Mouse (Mus musculus): ENCODE measurements around the gene Gm6482.
"Not testable (repeated sequence)": the region's sequence is repeated elsewhere in the genome, so short reads cannot be mapped to it uniquely, and the experiment has no call there.

Gm6482 gene

DNA sequence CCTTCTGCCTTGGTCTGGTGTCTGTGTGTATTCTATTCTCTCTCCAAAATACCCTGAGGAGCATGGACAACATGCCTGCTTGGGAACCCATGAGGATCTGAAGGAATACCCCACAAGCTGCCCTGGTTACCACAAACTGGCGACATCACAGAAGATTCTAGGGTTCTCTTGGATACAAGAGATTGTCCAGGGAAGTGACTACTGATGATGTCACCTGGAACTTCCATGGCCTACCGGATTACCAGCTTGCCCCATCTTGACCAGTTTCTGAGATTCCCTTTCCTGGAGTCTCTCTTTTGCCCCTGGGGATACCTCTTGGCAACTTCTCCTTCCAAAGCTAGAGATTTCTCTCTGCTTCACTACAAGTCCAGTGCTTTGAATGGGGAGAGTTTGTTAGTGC, at the start of gene Gm6482:
Gene Gm6482, minus strand, starts transcription at position 101 of the 400 bp plus-strand sequence.
- DNase-seq (ENCODE audit: low read depth, low spot score) = not testable (repeated sequence)

DNA sequence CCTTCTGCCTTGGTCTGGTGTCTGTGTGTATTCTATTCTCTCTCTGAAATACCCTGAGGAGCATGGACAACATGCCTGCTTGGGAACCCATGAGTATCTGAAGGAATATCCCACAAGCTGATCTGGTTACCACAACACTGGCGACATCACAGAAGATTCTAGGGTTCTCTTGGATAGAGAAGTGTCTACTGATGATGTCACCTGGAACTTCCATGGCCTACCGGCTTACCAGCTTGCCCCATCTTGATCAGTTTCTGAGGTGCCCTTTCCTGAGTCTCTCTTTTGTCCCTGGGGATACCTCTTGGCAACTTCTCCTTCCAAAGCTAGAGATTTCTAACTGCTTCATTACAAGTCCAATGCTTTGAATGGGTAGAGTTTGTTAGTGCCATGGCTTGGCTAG, 45.3 kb upstream of the Gm6482 start, which contains the start of gene Gm7954:
Gene Gm7954, minus strand, starts transcription at position 101 of the 400 bp plus-strand sequence.
- not testable (repeated sequence) for DNase-seq (ENCODE audit: low read depth, low spot score)

DNA sequence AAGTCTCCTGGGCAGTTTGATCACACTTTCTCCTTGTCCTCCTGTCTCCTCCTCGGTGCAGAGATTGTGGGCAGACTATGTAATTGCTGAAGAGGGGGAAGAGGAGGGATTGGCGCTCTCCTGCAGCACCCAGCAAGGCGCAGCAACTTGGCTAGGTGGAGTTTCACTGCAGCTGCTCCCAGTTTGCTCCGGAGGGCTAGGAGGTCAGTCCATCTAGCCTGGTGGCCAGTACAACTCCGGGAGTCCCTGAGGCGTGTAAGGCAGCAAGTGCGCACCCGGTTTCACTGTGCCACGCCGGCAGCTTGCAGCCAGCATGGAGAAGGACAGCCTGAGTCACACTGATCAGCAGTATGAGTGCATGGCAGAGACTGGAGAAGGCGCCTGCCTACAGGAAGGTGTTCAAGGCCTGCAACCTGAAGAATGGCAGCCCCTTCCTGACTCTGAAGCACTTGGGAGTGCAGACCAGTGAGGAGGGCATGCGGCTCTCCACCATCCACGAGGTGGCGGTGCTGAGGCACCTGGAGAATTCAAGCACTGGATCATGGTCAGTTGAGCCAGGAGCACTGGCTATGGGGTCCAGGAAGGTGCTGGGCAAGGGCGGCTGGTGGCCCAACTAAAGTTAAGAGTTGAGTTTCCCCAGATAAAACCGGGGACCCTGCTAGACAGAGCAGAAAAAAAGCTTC, 17.5 kb upstream of the Gm6482 start:
- DNase-seq (ENCODE audit: low read depth, low spot score) = not testable (repeated sequence)

DNA sequence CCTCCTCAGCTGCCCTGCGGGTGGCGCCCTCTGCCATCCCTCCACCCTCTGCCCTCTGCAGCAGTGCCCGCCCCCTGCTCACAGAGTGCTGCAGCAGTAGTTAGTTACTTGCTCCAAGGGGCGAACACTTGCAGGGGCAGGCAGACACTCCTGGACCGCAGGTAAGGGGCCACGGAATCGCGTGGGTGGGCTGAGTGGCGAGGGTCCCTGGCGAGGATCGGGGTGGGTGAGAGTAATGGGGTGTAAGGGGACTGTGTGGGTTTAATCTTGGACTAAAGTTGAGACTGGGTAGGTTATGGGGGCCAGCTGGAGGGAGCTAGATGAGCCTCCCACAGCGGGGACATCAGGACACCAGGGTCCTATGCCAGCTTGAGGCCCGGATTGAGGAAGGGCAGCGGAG, 16.6 kb upstream of the Gm6482 start:
- DNase-seq (ENCODE audit: low read depth, low spot score) = not testable (repeated sequence)

DNA sequence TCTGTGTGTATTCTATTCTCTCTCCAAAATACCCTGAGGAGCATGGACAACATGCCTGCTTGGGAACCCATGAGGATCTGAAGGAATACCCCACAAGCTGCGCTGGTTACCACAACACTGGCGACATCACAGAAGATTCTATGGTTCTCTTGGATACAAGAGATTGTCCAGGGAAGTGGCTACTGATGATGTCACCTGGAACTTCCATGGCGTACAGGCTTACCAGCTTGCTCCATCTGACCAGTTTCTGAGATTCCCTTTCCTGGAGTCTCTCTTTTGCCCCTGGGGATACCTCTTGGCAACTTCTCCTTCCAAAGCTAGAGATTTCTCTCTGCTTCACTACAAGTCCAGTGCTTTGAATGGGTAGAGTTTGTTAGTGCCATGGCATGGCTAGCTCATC, 21.8 kb downstream of the Gm6482 start, which contains the start of gene Gm7945:
Gene Gm7945, minus strand, starts transcription at position 101 of the 400 bp plus-strand sequence.
- not testable (repeated sequence) for DNase-seq (ENCODE audit: low read depth, low spot score)
